In the genomic region with DNA sequence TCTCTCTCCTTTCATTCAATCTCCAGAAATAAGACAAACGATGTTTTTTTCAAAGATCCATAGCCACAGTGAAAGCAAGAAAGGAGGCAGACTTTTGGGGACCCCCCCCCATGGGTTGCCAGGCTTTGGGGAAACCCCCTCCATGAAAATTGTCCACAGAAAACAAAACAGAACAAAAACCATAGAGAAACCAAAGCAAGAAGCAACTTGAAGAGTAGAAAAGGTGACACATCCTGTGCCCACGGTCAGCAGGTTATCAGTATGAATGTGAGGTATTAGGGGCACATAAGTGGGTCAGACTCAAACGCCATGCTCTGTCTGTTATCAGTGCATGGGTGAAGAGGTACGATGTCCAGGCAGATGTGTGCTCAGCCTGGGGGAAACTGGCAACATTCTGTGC, we compare ENCODE assay signal across 12 mouse cellular contexts. TPM values are rescaled to one million over a fixed set of nuclear protein-coding genes. Genes with fewer than 3 reads are reported as not detected.
"Had no signal": no experiment of that assay in that cellular context is flagged by ENCODE, and none has a peak within 500 bp of the region (broad histone marks: within the 10 kb centered on the region; RNA-seq: fewer than 3 reads in every experiment).

No protein-coding gene starts in this region.

- DNase-seq: kidney, adult 18-20 months; kidney, postnatal 10 days; kidney, postnatal 4 days; liver; lung, adult 2 months; lung, postnatal 36 days; right cerebral cortex, postnatal 14 days had no signal

- H3K4me3 ChIP-seq: layer of hippocampus, adult 2 months; limb, embryonic 12.5 days had no signal

- H3K4me2 ChIP-seq: limb, embryonic 12.5 days had no signal

- H3K4me1 ChIP-seq: limb, embryonic 12.5 days had no signal

- H3K9ac ChIP-seq: limb, embryonic 12.5 days; liver, embryonic 14.5 days had no signal

- ATAC-seq: lung, postnatal 0 days had no signal

- H3K27ac ChIP-seq: layer of hippocampus, adult 2 months; liver, embryonic 14.5 days had no signal

- H3K27me3 ChIP-seq: limb, embryonic 12.5 days had no signal

- H3K36me3 ChIP-seq: limb, embryonic 12.5 days had no signal

- H3K9me3 ChIP-seq: limb, embryonic 12.5 days had no signal

RNA-seq across cellular contexts. Expression of gene Sult6b2, which starts 30.6 kb away (rescaled TPM):
- polyA plus RNA-seq: limb, embryonic 12.5 days; liver, embryonic 14.5 days; lung, adult 2 months; lung, postnatal 0 days; spleen, adult 2 months had no signal
